Mouse (Mus musculus): ENCODE data around the gene Olfr235. TPM values are rescaled to one million over a fixed set of nuclear protein-coding genes. Genes with fewer than 3 reads are reported as not detected.
"Not testable (repeated sequence)": the region's sequence is repeated elsewhere in the genome, so short reads cannot be mapped to it uniquely, and the experiment has no call there.

Gene Olfr235
- not detected in 2 replicates for polyA plus RNA-seq (2012; rRNA removed)

- no peak within 1 kb of the TSS for H3K4me3 ChIP-seq (ENCODE audit: control insufficient read depth, insufficient read depth, low read length)
- no peaks in the 10 kb centered on the region for H3K27me3 ChIP-seq (ENCODE audit: control insufficient read depth, insufficient read depth, low read length)
- 67% methylated on average over 1 of the region's 1 CpGs for WGBS
- no peak for TF ChIP-seq CTCF (IDR thresholded peaks at IDR 0.05; ENCODE audit: borderline replicate concordance, control insufficient read depth, extremely low read depth, insufficient read depth, low read length, poor library complexity)
- no peak for TF ChIP-seq POLR2A (IDR thresholded peaks at IDR 0.05; ENCODE audit: control insufficient read depth, extremely low read depth, insufficient read depth, low read length, poor library complexity)
- H3K27ac ChIP-seq (ENCODE audit: control insufficient read depth, insufficient read depth, low read length): no peak within 1 kb of the TSS
- DNase-seq: no peak
- no peaks in the 10 kb centered on the region for H3K4me1 ChIP-seq (replicated peaks; ENCODE audit: control insufficient read depth, insufficient read depth, low read length)
- H3K36me3 ChIP-seq (ENCODE audit: control insufficient read depth, insufficient read depth, low read length): no peaks in the 10 kb centered on the region
These were observed at the start of gene Olfr235 for GRCm38 (mm10) chr19:12260732-12261131. TSS of gene Olfr235 (plus strand) at chr19:12261032.

GRCm38 (mm10) chr19:12232496-12232895, 28.3 kb upstream of the Olfr235 start, which contains the start of gene Olfr1432:
TSS of gene Olfr1432 (minus strand) at chr19:12232596.
- not testable (repeated sequence) for DNase-seq; H3K27ac ChIP-seq (ENCODE audit: control insufficient read depth, insufficient read depth, low read length); H3K27me3 ChIP-seq (ENCODE audit: control insufficient read depth, insufficient read depth, low read length); H3K4me3 ChIP-seq (ENCODE audit: control insufficient read depth, insufficient read depth, low read length); H3K36me3 ChIP-seq (ENCODE audit: control insufficient read depth, insufficient read depth, low read length); H3K4me1 ChIP-seq (replicated peaks; ENCODE audit: control insufficient read depth, insufficient read depth, low read length)

- Histone ChIP-seq H3K4me1 (replicated peaks; ENCODE audit: control insufficient read depth, insufficient read depth, low read length) (no peaks in the 10 kb centered on the region), H3K4me3 (ENCODE audit: control insufficient read depth, insufficient read depth, low read length) (no peak within 1 kb of the TSS), H3K36me3 (ENCODE audit: control insufficient read depth, insufficient read depth, low read length) (no peaks in the 10 kb centered on the region), H3K27me3 (ENCODE audit: control insufficient read depth, insufficient read depth, low read length) (no peaks in the 10 kb centered on the region), H3K27ac (ENCODE audit: control insufficient read depth, insufficient read depth, low read length) (no peak within 1 kb of the TSS)
- WGBS: 89% methylated on average over 1 of the region's 1 CpGs
- no peak for TF ChIP-seq POLR2A (IDR thresholded peaks at IDR 0.05; ENCODE audit: control insufficient read depth, extremely low read depth, insufficient read depth, low read length, poor library complexity)
- TF ChIP-seq CTCF (IDR thresholded peaks at IDR 0.05; ENCODE audit: borderline replicate concordance, control insufficient read depth, extremely low read depth, insufficient read depth, low read length, poor library complexity): no peak
- DNase-seq: no peak
These were observed 19.3 kb upstream of the Olfr235 start, which contains the start of gene Olfr262 for GRCm38 (mm10) chr19:12241559-12241958. TSS of gene Olfr262 (minus strand) at chr19:12241659.

- no peak for TF ChIP-seq CTCF (IDR thresholded peaks at IDR 0.05; ENCODE audit: borderline replicate concordance, control insufficient read depth, extremely low read depth, insufficient read depth, low read length, poor library complexity)
- no peak for TF ChIP-seq POLR2A (IDR thresholded peaks at IDR 0.05; ENCODE audit: control insufficient read depth, extremely low read depth, insufficient read depth, low read length, poor library complexity)
- no peak for DNase-seq
- no peaks in the 10 kb centered on the region for H3K27me3 ChIP-seq (ENCODE audit: control insufficient read depth, insufficient read depth, low read length)
- WGBS: 73% methylated on average over 2 of the region's 2 CpGs
- no peaks in the 10 kb centered on the region for H3K36me3 ChIP-seq (ENCODE audit: control insufficient read depth, insufficient read depth, low read length)
- no peaks in the 10 kb centered on the region for H3K4me1 ChIP-seq (replicated peaks; ENCODE audit: control insufficient read depth, insufficient read depth, low read length)
- H3K27ac ChIP-seq (ENCODE audit: control insufficient read depth, insufficient read depth, low read length): no peak within 1 kb of the TSS
- H3K4me3 ChIP-seq (ENCODE audit: control insufficient read depth, insufficient read depth, low read length): no peak within 1 kb of the TSS
These were observed 18.7 kb downstream of the Olfr235 start, which contains the start of gene Olfr1434 for GRCm38 (mm10) chr19:12279554-12279953. TSS of gene Olfr1434 (plus strand) at chr19:12279854.

- H3K27ac ChIP-seq (ENCODE audit: control insufficient read depth, insufficient read depth, low read length): no peak overlapping the region
- TF ChIP-seq CTCF (IDR thresholded peaks at IDR 0.05; ENCODE audit: borderline replicate concordance, control insufficient read depth, extremely low read depth, insufficient read depth, low read length, poor library complexity): no peak
- no peak for TF ChIP-seq POLR2A (IDR thresholded peaks at IDR 0.05; ENCODE audit: control insufficient read depth, extremely low read depth, insufficient read depth, low read length, poor library complexity)
These were observed 32.1 kb downstream of the Olfr235 start for GRCm38 (mm10) chr19:12292979-12293378.

GRCm38 (mm10) chr19:12299030-12299429, 38.2 kb downstream of the Olfr235 start, which contains the start of gene Olfr1436:
TSS of gene Olfr1436 (minus strand) at chr19:12299130.
- not testable (repeated sequence) for H3K27ac ChIP-seq (ENCODE audit: control insufficient read depth, insufficient read depth, low read length); DNase-seq; H3K4me1 ChIP-seq (replicated peaks; ENCODE audit: control insufficient read depth, insufficient read depth, low read length); H3K4me3 ChIP-seq (ENCODE audit: control insufficient read depth, insufficient read depth, low read length); H3K27me3 ChIP-seq (ENCODE audit: control insufficient read depth, insufficient read depth, low read length); H3K36me3 ChIP-seq (ENCODE audit: control insufficient read depth, insufficient read depth, low read length)
- 79% methylated on average over 1 of the region's 1 CpGs for WGBS

More at GRCm38 (mm10) chr19:12292979-12293378, 32.1 kb downstream of the Olfr235 start:
- H3K4me3 ChIP-seq (ENCODE audit: control insufficient read depth, insufficient read depth, low read length): no peak overlapping the region
- no peaks in the 10 kb centered on the region for H3K36me3 ChIP-seq (ENCODE audit: control insufficient read depth, insufficient read depth, low read length)
- H3K27me3 ChIP-seq (ENCODE audit: control insufficient read depth, insufficient read depth, low read length): no peaks in the 10 kb centered on the region
- H3K4me1 ChIP-seq (replicated peaks; ENCODE audit: control insufficient read depth, insufficient read depth, low read length): no peaks in the 10 kb centered on the region
- DNase-seq: no peak

Other genes starting within 250 kb of the Olfr235 start
- not detected in 2 replicates for gene Olfr1423, start 219.7 kb upstream of the Olfr235 start, polyA plus RNA-seq (2012; rRNA removed)
- not detected in 2 replicates for gene Olfr1424, start 198.3 kb upstream of the Olfr235 start, polyA plus RNA-seq (2012; rRNA removed)
- gene Olfr1425, start 183.3 kb upstream of the Olfr235 start, polyA plus RNA-seq (2012; rRNA removed): not detected in 2 replicates
- gene Olfr1426, start 169.0 kb upstream of the Olfr235 start, polyA plus RNA-seq (2012; rRNA removed): not detected in 2 replicates
- gene Olfr1427, start 157.7 kb upstream of the Olfr235 start, polyA plus RNA-seq (2012; rRNA removed): not detected in 2 replicates
- not detected in 2 replicates for gene Olfr1428, start 145.1 kb upstream of the Olfr235 start, polyA plus RNA-seq (2012; rRNA removed)
- 0.12 TPM in 1 of 2 replicates, not detected in the other for gene Olfr76, start 137.8 kb upstream of the Olfr235 start, polyA plus RNA-seq (2012; rRNA removed)
- gene Olfr1555-ps1, start 90.9 kb upstream of the Olfr235 start, polyA plus RNA-seq (2012; rRNA removed): not detected in 2 replicates
- gene Olfr1431, start 60.4 kb upstream of the Olfr235 start, polyA plus RNA-seq (2012; rRNA removed): not detected in 2 replicates
- gene Olfr1432, start 28.4 kb upstream of the Olfr235 start, polyA plus RNA-seq (2012; rRNA removed): not detected in 2 replicates
- not detected in 2 replicates for gene Olfr262, start 19.4 kb upstream of the Olfr235 start, polyA plus RNA-seq (2012; rRNA removed)
- not detected in 2 replicates for gene Olfr1434, start 18.8 kb downstream of the Olfr235 start, polyA plus RNA-seq (2012; rRNA removed)
- not detected in 2 replicates for gene Olfr1436, start 38.1 kb downstream of the Olfr235 start, polyA plus RNA-seq (2012; rRNA removed)
- gene Olfr1437, start 64.1 kb downstream of the Olfr235 start, polyA plus RNA-seq (2012; rRNA removed): not detected in 2 replicates
- gene Olfr1438-ps1, start 74.9 kb downstream of the Olfr235 start, polyA plus RNA-seq (2012; rRNA removed): not detected in 2 replicates
- gene Olfr1440, start 126.2 kb downstream of the Olfr235 start, polyA plus RNA-seq (2012; rRNA removed): not detected in 2 replicates
- not detected in 2 replicates for gene Olfr1441, start 156.4 kb downstream of the Olfr235 start, polyA plus RNA-seq (2012; rRNA removed)
- 0.03 TPM in 1 of 2 replicates, not detected in the other for gene Pfpl, start 166.9 kb downstream of the Olfr235 start, polyA plus RNA-seq (2012; rRNA removed)
- gene Mpeg1, start 199.7 kb downstream of the Olfr235 start, polyA plus RNA-seq (2012; rRNA removed): 24.0 and 34.0 TPM in 2 replicates
- gene Dtx4, start 240.4 kb downstream of the Olfr235 start, polyA plus RNA-seq (2012; rRNA removed): 5.6 and 6.3 TPM in 2 replicates